Mouse (Mus musculus): ENCODE measurements around the gene Hpd.

DNA sequence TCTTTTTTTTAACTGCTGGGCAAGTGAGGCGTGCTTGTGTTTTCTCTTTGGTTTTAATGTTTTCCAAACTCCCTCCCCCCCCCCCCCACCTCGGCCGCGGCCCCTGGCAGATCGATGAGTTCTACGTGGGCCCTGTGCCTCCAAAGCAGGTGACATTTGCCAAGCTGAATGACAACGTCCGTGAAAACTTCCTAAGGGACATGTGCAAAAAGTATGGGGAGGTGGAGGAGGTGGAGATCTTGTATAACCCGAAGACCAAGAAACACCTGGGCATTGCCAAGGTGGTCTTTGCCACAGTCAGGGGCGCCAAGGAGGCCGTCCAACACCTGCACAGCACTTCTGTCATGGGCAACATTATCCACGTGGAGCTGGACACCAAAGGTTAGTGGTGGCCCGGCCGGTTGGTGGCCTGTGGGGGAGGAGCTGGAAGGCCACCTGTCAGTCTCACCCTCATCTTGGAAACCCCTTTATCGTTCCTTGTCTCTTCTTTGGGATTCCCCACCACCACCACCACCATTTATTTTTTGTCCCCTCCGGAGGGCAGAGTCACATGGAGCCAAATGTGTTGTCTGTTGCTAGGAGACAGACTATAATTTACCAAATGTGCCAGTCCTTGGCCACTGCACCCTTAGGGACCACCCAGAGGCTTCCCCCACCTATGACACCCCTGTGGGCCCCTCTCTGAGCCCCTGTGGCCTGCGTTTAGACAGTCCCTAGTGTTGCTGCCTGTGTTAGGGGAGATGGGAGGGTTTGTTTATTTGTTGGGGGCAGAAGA is 38.4 kb downstream of the Hpd start:
- no peak for TF ChIP-seq CTCF (IDR thresholded peaks at IDR 0.05; ENCODE audit: borderline replicate concordance, extremely low read depth, insufficient read depth, insufficient read length)
- no peak for TF ChIP-seq POLR2A (IDR thresholded peaks at IDR 0.05; ENCODE audit: borderline replicate concordance, extremely low read depth, insufficient read depth, insufficient read length, poor library complexity, severe bottlenecking)
